Mouse (Mus musculus) embryo, embryonic 9.5 days (tissue): ENCODE measurements around the gene Dscaml1.

Source experiments
- DNase-seq: peaks from one replicate; pipeline ENCODE4 v3.0.0-alpha.2; 2017; ENCODE audit errors: extremely low spot score

Dscaml1 gene

DNA sequence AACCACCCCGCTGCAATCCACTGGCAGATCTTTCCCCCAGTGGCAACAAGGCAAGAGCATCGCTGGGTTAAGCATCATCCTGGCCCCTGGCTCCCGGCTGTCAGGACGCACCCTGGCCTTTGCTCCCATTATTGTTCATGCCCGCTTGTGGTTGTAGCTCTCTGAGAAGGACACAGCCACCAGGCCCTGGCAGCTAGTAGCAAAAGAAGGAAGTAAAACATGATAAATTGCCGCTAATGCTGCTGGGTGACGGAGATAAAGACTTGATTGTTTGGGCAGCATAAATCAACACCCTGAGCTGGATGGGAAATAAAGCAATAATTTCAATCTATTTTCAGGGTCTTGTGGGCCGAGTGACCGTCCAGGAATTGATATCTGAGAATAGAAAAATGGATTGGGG is 81.1 kb downstream of the Dscaml1 start:
- DNase-seq = no peak

- DNase-seq = no peak
Measured at GRCm38 (mm10) chr9:45510806-45511546, 84.5 kb downstream of the Dscaml1 start.

GRCm38 (mm10) chr9:45517993-45518705 is 91.7 kb downstream of the Dscaml1 start:
- DNase-seq = no peak

GRCm38 (mm10) chr9:45519841-45520240 is 93.4 kb downstream of the Dscaml1 start:
- DNase-seq = no peak

GRCm38 (mm10) chr9:45522866-45523265 is 96.4 kb downstream of the Dscaml1 start:
- DNase-seq = no peak

DNA sequence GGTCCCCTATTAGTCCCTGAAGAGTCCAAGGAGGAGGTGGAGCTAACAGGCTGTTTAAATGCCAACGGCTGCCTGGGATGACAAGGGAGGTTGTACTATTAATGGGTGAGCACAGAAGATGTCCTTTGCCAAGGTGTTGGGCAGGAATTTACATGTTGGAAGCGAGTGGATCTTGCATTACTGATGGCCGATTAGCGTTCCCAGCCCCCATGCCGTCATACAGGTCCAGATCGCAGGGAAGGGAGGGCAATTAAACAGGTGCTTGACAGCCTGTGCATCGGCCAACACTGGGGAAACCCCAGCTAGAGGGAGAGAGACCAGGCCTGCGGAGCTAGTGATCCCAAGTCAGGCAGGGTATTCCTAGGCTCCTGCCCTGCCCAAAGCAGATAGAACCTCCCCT is 98.1 kb downstream of the Dscaml1 start:
- DNase-seq = no peak

DNA sequence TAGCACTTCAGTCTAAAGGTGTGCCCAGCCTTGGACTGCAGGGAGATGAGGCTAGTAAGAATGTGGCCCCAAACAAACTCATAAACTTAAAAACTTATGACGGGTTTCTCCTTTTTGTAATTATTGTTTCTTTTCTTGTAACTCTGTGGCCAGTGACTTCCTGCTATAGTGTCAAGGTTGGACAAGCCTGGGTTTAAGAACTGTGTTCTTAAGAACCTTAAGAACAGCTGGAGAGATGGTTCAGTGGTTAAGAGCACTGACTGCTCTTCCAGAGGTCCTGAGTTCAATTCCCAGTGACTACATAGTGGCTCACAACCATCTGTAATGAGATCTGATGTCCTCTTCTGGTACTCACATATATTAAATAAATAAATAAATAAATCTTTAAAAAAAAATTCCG is 106.8 kb downstream of the Dscaml1 start:
- DNase-seq = no peak

DNA sequence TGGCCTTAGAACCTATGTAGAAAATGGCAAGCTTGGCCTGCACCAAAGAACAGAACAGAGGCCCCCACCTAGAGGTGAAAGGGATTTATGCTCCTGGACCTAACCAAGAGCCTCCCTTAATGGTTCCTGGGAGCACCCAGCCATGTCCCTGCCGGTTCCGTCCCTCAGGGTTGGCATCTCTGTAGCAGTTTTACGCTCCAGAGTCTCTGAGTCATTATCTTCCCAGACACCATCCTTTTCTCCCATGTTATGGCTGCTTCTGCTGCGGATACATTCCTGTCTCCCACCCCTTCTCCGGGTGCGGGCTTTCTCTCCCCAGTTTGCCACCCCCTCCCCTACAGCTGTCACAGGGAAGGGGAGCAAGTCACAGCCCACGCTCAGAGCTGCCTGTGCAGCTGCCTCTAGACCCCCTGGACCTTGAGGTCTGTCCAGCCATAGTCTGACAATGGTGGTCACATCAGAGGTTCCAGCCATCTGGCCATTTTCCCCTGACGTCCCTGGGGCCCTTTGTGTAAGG is 108.1 kb downstream of the Dscaml1 start:
- no peak for DNase-seq

- no peak for DNase-seq
Measured at GRCm38 (mm10) chr9:45537649-45538048, 111.2 kb downstream of the Dscaml1 start.

GRCm38 (mm10) chr9:45539265-45540044 is 113.0 kb downstream of the Dscaml1 start:
- no peak for DNase-seq

GRCm38 (mm10) chr9:45546024-45546638 is 119.7 kb downstream of the Dscaml1 start:
- no peak for DNase-seq

- DNase-seq = no peak
Measured at GRCm38 (mm10) chr9:45546902-45547578, 120.6 kb downstream of the Dscaml1 start.

DNA sequence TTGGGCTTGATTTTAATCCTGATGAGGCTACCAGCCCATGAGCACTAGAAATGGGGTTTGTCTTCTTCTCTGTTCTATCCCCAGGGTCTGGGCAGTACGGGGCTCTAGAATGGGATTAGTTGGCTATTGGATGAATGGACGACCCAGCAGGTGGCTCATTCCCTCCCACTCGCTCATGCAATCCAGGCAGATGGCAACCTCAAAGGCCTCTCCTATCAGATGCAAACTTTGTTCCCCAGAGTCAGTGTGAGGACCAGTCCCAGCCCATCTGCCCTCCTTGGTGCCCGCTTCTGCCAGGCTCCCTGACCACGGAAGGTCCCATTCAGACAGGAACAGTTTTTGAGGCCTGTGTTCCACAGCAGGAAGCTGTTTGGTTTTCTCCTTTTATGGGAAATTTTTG is 123.4 kb downstream of the Dscaml1 start:
- DNase-seq = no peak

DNA sequence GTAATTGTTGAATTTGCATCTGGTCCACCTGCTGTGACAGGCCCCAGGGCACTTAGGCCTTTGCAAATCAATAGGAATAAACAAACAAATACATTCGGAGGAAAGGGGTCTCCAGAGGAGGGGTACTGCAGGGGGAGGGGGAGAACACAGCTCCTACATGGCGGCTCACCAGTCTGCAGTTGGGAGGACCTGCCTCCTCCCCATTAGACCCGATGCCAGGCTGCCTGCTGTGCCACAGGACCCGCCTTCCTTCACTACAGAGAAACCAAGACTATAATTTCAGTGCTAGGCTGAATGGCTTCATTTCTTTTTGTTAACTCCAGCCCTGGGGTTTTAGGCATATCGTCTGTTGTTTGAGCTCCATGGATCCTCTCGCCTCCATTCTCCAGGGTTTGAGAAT is 123.8 kb downstream of the Dscaml1 start:
- no peak for DNase-seq

DNA sequence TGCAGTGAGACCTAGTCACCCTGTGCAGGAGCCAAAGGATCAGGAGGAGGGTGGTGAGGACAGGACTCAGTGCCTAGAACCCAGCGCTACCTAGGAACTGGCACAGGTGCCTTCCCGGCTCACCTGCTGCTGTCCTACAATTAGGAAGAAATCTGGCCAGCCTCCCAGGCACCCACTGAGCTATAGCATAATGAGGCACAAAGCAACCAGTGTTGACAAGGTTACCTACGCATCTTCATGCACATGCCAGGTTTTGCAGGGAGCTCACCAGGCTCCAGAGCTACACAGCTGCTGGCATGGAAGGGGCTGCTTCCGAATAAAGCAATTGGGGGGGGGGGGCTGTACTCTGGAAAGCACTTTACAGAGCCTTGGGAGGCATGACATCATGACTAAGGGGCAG is 124.2 kb downstream of the Dscaml1 start:
- DNase-seq = no peak

DNA sequence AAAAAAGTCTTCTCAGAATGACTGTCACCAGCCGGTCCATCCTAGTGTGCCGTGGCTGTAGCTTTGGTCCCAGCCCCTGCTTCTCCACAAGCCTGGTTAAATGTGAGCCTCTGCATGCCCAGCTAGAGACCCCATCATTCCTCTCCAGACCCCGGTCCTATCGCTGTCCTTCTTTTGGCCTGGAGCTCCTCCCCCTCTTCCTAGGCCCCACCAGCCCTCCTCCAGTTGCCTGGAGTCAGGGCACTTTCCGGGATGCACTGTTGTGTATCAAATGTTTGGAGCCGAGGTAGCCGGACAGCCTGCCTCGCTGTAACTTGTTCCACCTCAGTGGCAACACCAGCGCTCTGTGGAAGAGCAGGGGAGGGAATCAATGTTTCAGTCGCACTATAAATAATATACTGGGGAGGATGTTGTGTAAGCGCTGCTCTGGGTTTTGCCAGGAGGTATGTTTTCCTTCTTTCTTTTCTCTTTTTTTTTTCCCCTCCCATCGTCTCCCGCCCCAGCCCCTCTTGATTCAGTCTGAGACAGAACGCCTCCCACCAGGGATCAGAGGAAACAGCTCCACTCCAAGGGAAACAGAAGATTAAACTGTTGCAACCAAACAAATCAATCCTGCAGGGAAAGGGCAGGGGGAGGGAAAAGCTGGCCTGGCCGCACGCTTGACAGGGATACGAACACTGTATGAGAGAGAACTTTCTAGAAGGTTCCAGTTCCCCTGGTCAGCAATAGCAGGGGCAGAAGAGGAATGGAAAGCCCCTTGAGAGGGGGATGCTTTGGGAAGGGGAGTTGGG is 128.8 kb downstream of the Dscaml1 start:
- DNase-seq = peak; percentile 46

DNA sequence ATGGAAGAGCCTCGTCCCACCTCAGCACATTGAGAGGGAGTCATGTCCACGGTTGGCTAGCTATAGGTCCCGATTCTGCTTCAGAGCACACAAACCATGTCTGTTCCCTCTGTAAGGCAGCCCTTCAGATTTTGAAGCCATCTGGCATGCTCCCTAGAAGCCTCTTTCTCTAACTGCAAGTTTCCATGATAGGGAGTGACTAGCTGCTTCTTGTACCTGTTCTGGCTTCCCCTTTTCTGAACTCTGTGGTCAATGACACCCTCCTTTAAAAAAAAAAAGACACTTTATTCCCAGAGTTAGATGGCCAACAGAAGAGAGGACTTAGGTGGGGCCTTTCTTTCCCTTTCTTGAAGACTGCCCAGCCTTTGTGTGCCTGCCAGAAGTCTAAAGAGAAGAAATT is 130.5 kb downstream of the Dscaml1 start:
- DNase-seq = no peak

DNA sequence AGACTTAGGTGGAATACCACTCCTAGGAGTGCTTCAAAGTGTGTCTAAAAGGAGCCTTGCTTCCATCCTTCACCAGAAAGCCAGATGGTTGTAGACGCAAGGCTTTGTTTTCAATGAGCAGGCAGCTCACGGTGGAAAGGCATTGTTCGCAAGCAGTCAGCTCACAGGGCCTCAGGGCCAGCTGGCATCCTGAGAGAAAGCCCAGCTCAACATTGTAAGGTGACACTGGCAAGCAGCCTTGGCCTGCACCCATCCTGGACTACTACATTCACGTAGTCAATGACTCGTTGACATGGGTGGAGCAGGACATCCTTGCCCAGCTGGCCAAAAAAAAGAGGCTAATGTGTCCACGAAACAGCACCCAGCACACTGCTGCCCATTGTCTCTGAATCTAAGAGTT is 134.6 kb downstream of the Dscaml1 start:
- DNase-seq = no peak

DNA sequence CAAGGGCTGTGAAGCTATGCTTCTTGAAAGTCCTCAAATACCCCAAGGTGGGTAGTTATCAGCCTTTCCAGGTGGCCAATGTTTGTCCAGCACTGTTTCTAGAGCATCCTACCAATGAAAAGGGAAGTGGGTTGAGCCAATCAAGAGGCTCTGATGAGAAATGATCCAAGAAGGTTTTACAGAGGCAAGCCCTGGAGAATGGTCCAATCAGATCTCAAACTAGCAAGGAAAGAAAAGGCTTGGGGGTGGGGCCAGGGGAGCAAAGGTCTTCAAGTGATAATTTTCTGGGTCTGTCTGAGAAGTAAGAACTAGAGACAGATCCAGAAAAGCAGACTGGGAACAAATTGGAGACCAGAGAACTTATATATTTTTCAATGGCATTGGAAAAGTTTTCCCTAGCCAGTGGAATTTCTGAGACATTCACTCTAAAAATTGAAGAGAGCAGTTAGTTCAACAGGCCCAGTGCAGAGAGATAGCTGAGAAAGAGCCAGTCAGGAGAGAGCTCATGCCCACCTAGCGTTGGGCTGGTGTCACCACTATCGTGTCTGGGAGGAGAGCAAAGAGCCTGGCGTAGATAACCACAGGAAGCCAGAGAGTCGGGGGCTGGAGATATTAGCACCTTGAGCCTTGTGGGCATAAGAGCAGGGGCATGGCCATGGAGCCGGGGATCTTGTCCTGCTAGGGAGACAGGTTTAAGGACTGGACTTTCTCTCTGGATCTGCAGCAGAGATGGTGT is 140.6 kb downstream of the Dscaml1 start:
- no peak for DNase-seq

- no peak for DNase-seq
Measured at GRCm38 (mm10) chr9:45569680-45570079, 143.3 kb downstream of the Dscaml1 start.
